Mouse (Mus musculus) bone marrow macrophage, adult 2 months (primary cell): ENCODE measurements at regions not wholly inside any gene's neighbourhood (a gene's known extent, or its start where the extent isn't known, plus 50 kb on each side); places are given as distances from the start of the nearest gene placed in this dataset.

Source experiments
- CTCF ChIP-seq: IDR thresholded peaks from 2 replicates; pipeline ENCODE4 v1.5.1; 2012; ENCODE audit warnings: low read depth, mild to moderate bottlenecking, low read length, moderate library complexity
- POLR2A ChIP-seq: IDR thresholded peaks from 2 replicates; pipeline ENCODE4 v1.6.1; 2012; ENCODE audit warnings: mild to moderate bottlenecking, low read depth, low read length, borderline replicate concordance

DNA sequence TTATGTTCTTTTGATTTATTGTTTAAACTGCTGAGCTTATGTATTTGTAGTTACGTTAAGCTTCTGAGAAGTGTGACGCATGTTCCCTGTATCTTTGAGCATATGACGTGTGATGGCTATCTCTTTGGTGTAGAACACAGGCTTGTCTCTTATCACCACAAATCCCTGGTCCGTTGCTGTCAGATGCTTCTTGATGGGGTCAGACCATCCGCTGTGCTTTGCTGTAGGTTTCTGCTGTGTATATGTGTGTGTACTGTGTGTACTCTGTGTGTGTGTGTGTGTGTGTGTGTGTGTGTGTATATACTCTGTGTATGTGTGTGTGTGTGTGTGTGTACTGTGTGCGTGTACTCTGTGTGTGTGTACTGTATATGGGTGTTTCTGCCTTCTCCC lies 164.5 kb downstream of the Chic2 start:
- no peak for TF ChIP-seq CTCF
- TF ChIP-seq POLR2A: no peak
